Mouse (Mus musculus) liver, adult (tissue): Measurements from ENCODE around the gene Rer1.

Source experiments
- GATA4 ChIP-seq: IDR thresholded peaks from 2 replicates; pipeline ENCODE4 v1.6.1; 2014; ENCODE audit warnings: mild to moderate bottlenecking, low read length; ENCODE audit not compliant: insufficient replicate concordance

Gene Rer1

DNA sequence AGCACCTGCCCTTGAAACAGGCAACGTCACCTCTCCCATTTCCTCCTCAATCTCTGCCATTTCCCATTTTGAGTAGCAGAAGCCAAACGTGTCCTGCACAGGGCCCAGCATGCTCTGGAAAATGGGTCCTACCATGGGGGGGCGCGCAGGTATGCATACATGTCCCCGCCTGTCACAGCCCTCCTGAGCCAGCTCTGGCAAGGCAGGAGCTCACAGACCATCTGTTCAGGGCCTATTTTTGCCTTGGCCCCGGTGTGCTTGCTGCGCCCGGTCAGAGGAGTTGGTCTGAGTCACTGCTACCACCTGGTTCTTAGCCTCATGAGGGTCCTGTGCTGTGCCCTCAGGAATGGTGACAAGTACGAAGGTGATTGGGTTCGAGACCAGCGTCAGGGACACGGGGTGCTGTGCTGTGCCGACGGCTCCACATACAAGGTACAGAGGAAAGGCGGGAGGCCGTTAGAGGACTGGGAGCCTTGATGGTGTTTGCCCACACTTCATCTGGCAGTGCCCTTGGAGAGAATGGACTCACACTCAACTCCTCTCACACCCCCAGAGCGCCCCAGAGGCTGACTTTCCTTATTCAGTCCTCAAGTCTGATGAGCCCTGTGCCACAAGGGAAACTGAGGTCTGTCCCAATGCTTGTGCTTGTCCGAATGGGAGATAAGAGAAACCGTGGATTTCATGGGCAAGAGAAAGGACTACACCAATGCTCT is 6.7 kb upstream of the Rer1 start:
- TF ChIP-seq GATA4: no peak

GRCm38 (mm10) chr4:155090688-155091449 is 4.7 kb upstream of the Rer1 start:
- no peak for TF ChIP-seq GATA4

DNA sequence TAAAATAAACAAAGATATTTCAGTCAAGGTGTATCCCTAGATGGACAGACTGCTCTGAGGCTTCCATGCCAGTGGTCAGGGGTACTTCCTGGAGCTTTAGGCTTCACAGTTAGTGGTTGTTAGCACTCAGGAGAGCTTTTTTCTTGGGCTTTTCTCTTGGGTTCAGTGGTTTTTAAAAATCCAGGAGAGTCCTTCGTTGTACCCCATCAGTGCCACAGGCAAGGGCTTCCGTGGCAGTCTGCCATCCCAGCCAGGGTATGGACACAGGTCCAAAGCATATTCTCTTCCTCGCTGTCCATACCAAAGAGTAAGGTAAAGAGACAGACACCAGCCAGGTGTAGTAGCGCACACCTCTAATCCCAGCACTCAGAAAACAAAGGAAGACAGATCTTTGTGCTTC is 4.0 kb upstream of the Rer1 start:
- TF ChIP-seq GATA4: no peak

DNA sequence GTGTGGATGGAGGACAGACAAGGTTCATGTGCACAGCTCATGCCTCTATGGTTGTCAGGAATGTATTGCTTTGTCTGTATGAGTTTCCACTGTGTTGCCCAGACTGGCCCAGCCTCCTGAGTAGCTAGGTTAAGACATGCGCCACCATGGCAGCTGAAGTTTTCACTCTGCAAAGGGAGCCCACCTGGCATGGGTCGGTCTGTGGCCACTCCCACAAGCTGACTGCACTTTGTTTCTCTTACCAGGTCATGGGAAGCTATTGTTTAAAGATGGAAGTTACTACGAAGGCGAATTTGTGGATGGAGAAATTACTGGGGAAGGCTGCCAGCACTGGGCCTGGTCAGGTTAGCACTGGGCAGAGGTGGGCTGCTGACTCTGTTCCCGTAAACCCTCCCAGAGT is 3.1 kb upstream of the Rer1 start:
- TF ChIP-seq GATA4: no peak

DNA sequence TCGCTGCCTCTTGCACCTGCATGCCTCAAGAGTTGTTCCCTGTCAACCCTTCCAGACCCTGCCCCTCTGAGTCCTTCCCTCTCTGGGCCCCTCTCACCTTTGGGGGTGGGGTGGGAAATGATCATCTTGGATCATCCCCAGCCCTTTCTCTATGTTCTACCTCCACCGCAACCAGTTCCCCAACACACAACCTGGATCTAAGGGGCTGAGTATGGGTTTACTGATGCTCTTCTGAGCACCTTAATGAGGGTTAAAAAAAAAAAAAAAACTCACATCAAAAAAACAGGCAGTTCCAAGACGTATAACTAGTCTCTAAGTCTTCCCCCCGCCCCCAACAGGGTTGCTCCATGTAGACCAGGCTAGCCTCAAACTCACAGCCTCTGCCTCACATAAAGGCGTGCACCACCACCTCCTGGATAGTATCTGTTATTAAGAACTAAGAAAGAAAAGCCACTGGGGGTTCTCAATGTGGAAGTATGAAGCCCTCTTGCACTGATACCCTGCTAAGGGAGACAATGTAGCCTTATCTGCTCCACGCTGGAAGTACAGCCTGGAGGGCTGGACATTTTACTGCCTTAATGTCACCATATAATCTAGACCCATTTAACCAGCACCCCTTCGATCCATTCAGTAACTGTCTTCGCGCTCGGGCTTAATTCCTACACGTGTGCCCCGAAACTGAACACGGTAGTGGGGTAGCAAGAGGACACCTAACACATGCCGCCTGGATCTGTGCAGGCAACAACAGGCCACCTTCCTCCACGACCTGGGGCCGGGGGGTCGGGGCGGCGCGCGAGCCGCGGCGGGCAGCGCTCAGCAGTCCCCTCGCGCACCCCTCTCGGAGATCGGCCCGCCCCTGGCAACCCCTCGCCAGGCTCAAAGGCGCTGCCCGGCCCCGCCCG is 725 bp downstream of the Rer1 start:
- TF ChIP-seq GATA4: no peak

GRCm38 (mm10) chr4:155084351-155084750 is 1.8 kb downstream of the Rer1 start:
- no peak for TF ChIP-seq GATA4

- no peak for TF ChIP-seq GATA4
Measured at GRCm38 (mm10) chr4:155083553-155083952, 2.6 kb downstream of the Rer1 start.

DNA sequence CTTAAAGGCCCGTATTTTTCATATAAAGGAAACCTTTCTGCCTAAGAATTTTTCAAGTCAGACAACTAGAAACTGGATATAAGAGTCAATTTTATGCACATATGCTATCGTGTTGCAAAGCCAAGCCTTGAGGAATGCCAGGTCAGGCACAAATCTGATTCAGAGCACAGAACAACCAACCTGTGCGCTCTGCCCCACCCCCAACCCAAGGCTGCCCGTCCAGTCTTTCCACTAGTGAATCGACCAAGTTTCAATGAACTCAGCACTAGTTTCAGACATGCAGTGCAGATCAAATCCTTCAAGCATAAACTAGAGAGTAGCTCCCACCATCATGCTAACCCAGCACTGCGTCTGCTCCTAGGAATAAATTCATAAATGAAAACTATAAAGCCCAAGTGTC is 6.5 kb downstream of the Rer1 start:
- TF ChIP-seq GATA4: no peak

DNA sequence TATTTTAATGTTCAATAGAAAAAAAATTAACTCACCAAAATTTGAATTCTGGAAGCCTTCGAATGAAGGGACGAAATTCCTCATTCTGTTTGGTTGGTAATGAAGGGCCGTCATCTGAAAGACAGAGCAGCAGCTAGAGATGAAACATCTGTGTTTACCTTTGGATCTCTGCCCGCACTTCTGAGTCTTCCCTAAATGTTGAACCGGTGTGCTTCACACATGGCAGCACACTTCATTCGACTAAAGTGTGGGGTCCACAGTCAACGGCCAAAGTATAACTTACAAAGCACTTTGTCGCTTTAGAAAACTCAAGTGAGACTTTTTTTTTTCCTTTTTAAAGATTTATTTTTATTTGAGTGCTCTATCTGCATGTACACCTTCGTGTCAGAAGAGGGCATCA is 9.5 kb downstream of the Rer1 start:
- TF ChIP-seq GATA4: no peak

GRCm38 (mm10) chr4:155075813-155076212 is 10.4 kb downstream of the Rer1 start:
- TF ChIP-seq GATA4: no peak

- TF ChIP-seq GATA4: no peak
Measured at GRCm38 (mm10) chr4:155075137-155075536, 11.0 kb downstream of the Rer1 start.

DNA sequence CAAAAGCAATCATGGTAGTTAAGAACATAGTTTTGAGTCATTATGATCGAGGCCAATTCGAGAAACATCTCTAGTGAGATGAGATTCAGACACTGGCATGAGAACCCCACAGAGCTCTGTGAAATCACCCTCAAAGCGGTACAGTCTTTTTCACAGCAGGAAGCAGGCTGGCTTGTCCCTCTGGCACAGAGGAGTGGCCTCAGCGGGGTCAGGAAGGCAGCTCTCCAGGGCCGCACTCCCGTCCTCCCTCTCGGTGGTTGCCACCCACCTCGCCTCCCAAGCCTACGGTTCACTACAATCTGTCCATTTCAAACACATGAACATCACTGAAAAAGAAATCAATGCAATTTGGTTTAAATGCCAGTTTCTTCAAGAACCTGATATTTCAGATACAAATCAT is 11.8 kb downstream of the Rer1 start:
- no peak for TF ChIP-seq GATA4

GRCm38 (mm10) chr4:155070921-155071320 is 15.3 kb downstream of the Rer1 start:
- no peak for TF ChIP-seq GATA4

DNA sequence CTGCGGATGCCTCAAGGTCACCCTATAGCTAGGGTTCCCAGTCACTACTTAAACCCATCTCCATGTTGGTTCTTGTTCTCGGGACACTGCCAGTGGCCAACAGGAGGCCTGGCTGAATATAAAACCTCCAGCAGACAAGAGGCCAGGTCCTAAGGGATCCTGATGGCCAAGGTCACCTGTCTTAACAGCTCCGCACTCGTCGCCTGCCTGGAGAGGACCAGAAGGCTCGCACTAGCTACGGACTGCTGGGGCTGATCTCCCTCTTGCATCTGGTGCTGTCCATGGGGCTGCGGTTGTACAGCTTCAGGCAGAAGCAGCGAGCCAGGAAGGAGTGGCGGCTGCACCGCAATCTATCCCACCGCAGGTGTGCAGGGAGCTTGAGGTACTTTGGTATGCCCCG is 16.0 kb downstream of the Rer1 start:
- TF ChIP-seq GATA4: no peak

GRCm38 (mm10) chr4:155069191-155069590 is 17.0 kb downstream of the Rer1 start:
- TF ChIP-seq GATA4: no peak
